Mouse (Mus musculus): ENCODE measurements at regions not wholly inside any gene's neighbourhood (a gene's known extent, or its start where the extent isn't known, plus 50 kb on each side); places are given as distances from the start of the nearest gene placed in this dataset.

DNA sequence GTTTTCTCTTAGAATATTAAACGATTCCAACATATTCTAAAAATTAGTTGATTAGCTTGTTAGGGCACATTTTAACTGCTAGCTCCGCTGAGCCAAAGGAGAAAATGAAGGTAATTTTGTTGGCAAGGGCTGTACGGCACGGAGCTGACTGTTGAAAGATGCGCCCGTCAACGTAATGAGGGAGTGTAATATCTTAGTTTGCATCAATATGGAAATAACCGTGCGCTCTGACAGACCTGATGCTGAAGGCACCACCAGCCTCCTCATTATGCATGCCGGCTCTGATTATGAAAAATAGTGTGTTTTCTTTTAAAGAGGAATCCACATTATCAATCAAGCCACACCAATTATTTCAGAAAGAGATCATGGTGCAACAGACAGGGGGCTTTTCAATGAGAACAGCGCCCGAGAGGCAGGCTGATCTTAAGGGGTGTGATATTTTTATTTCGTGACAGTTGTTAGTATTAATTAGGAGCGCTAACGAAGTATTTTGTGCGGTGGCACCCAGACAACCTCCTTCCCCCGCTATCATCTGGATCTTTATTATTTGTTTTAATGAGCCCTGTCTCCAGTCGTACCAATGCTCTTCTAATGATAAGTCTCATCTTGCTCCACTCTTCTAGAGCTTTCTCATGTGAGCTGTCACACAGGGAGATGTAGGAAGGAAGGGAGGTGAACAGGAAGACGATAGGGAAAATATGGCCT, 99.9 kb upstream of the Ctbp2 start:
- DNase-seq: peak; percentile 15

DNA sequence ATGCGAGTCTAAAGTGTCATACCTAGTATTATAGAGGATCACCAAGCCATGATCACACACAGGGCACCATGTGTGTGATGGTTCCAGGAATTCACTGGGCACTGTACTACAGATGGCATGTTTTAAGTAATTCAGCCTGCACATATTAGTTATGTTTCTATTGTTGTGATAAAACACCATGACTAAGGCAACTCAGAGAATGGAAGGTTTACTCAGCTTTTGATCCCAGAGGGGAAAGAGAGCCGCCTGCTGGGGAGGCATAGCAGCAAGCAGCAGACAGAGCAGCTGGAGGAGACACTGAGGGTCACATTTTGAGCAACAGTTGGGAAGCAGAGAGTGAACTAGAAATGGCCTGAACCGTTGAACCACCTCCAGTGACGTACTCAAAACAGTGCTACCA, 88.2 kb upstream of the Ctbp2 start:
- no peak for DNase-seq

DNA sequence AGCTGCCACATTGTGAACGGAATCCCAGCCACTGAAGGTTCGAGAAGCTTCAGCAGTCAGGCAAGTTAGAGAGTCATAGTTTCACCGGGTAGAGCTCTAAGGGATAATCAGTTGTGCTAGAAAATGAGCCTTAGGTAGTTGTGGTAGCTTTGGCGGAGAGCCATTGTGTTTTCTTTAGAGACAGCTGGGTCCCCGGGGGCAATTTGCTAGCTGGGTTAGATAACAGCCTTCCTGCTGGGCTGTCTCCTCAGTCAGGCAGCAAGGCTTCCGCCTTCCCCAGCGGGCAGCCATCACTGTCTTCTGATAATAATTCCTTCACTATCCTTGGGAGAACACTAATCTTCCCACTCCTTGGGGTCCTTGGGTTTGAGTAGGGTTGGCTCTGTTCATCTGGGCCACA, 81.5 kb upstream of the Ctbp2 start:
- peak; percentile 63 for DNase-seq

DNA sequence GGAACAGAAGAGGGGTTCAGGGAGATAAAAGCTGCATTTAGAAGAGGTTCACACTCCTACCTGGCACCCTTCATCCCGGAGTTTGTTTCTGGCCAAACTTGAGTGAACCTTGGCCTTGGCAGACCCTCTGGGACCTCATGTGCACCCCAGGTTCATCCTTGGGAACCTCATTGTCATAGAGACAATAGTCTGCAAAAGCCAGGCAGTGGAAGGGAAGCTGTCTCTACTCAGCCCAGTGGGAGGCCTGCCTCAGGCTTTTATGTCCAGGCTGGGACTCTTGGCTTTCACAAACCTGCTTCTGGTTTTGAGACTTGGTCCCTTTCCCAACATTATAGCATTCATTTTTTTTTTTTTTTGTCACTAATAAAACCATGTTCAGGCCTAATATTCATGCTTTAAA, 80.3 kb upstream of the Ctbp2 start:
- DNase-seq: no peak

DNA sequence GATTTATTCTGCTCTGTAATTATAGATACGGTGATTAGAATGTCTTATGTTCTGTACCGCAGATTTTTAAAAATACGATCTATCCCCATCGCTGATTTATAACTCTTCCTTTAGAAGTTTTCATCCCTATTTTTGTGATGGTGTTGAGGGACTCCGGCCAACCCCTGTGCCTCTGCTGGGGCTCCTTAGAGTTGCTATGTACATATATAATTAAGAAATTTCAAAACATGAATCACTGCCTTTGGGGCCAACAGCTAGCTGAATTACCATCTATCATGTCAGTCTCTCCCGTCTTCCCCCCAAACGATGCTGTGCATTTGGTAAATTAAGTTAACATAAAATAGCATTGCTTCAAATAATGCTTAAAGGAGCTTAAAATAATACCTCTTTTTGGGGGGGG, 79.8 kb upstream of the Ctbp2 start:
- no peak for DNase-seq

DNA sequence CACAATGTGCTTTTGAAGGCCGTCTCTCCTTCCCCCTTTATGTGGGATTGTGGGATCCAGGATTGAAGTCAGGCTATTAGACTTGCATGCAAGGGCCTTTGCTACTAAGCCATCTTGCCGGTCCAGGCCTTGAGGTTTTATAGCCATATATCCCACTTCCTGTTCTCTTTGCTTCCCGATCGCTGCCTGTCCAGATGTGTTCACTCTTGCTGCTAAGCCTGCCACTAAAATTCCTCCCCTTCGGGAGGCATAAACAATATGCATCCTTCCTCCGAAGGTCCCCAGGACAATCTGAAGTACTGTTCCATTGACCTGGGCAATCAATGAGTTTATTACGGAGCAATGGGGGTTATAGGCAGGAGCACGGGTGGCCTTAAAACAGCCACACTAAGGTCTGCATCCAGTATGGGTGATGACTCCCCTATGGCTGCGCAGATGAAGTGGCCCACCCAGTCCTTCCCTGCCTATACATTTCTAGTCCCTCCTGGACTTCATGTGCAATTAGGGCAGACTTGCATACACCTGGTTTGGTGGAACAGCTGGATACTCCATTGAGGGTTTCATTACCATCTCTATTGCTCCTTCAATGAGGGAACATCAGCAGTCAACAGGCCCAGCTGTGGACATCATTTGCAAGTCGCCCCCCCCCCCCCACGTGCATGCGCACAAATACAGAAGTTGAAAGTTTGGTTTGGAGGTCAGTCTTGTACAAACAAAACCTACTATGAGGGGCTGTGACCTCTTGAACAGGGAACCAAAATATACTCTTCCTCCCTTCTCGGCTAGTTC, 78.1 kb upstream of the Ctbp2 start:
- no peak for DNase-seq

DNA sequence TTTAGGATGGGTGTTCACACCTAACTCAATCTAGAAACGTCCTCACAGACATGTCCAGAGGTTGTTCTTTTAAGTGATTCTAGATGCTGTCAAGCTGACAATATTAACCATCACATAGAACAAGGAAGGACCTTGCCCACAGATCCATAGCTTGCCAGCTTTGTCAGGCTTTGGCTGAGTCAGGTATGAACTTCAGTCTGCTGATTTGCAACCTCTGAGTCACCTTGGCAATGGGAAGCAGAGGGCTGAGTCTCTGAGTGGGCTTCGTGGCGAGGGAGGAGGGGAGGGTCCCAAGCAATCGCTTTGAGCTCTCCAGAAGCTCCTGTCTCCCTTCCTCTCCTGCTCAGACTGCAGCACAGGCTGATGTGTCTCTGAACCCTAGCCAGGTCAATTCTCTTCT, 74.9 kb upstream of the Ctbp2 start:
- no peak for DNase-seq

DNA sequence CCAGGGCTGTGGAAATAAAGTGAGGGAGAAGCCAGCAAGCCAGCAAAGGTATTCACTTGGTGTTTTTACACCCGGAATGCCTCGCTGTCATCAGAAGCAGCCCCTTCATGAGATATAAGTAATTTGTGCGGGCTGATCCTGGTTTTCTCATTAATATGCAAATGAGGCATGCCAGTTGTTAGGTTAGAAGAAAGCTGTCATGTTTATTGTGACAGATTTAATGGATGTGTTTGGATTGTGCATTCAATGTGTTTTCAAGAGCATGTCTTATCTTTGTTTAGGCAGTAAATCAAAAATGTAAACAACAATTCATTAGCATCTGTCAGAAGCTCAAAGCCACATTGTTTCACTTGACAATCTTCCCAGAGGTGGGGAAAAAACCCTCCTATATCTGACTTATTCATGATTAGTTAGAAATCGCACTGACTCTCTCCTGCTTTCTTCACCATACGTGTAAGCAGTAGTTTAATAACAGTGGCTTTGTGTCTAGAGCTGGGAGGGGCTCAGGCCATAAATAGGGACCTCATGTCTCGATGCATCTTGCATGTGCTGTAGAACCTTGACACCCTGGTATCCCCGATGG, 65.8 kb upstream of the Ctbp2 start:
- DNase-seq: no peak

DNA sequence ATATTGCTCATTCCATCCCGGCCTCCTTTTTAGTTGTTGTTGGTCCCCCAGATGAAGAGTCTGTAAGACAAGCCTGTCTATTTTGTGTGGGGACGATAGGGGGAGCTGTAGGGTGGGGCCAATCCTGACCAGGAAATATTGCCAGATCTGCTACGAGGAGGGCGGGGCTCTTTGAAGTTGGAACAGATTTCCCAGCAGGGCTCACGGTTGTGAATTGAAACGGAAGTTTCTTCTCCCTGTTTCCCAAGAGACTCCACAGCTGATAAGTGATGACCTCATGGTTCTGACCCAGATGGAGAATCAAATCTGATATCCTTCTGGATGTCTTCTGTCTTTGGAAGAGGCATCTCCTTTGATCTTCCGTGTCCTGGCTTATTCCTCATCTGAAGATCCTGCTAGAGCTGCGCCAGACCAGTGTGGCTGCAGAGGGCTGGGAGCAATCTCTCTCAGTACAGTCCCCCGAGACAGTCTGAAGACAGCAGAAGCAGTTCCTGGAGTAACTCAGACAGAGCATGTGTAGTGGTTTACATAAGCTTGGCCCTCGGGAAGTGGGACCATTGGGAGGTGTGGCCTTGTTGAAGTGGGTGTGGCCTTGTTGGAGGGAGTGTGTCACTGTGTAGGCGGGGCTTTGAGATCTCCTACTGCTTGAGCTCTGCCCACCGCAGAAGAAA, 61.9 kb upstream of the Ctbp2 start:
- peak; percentile 80 for DNase-seq

DNA sequence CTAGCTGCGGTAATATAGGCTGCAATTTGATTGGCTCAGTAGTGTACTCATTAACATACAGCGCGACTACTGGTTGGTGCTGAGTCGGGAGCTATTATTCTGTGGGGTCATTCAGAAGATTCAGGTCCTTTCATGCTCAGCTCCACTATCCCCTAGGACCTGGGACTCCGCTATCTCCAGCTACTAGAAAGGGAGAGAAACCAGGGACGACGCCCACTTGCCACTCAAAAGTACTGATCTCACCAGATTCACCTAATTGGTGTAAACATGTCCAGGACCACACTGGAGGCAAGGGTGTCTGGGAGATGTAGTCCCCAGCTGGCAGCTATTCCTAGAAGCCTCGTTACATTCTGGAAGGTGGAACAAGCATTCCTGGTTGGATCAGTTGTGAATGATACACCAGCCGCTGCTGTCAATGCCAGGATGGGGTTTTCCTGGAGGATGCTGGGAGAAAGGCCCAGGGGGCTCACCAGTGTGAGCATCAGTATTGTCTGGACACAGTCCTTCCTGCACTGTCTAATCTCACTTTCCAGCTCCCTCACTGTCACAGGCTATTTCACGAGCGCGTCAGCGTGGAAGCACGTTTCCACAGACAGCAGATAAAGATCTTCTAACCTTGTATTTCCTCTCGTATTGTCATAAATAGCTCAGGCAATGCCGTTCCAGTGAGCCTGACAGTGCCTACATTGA, 60.9 kb upstream of the Ctbp2 start:
- DNase-seq: peak; percentile 60

DNA sequence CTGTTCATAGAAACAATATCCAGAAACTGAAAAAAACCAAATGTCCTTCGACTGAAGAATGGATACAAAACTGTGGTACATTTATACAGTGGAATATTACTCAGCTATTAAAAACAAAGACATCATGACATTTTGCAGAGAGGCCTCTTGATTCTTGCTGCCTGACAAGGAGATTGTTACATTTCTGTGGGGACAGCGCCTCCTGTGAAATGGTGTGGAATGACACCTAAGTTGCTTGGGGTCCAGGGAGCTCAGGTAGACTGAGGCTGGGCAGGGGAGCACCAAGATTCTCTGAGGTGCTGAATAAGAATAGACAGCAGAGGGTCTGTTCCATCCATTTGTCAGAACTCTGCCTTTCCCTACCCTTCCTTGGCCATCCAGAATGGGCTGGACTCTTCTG, 57.2 kb upstream of the Ctbp2 start:
- no peak for DNase-seq

DNA sequence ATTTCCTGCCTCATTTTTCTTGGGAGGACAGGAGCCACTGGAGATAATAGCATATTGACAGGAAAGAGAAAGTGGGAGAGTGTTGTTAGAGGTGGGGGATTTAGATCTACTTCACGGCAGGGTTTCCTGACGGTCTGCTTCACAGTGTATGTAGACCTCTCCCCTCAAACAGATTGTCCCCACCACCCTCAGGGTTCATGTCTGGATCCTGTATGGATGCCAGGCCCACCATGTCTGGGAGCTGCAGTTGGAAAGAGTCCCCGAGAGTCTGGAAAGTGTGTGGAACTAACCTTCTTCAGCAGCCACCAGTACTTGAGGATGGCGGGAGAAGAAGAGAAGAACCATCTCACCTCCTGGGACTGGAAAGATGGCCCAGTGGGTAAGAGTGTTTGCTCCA, 53.0 kb upstream of the Ctbp2 start:
- no peak for DNase-seq

DNA sequence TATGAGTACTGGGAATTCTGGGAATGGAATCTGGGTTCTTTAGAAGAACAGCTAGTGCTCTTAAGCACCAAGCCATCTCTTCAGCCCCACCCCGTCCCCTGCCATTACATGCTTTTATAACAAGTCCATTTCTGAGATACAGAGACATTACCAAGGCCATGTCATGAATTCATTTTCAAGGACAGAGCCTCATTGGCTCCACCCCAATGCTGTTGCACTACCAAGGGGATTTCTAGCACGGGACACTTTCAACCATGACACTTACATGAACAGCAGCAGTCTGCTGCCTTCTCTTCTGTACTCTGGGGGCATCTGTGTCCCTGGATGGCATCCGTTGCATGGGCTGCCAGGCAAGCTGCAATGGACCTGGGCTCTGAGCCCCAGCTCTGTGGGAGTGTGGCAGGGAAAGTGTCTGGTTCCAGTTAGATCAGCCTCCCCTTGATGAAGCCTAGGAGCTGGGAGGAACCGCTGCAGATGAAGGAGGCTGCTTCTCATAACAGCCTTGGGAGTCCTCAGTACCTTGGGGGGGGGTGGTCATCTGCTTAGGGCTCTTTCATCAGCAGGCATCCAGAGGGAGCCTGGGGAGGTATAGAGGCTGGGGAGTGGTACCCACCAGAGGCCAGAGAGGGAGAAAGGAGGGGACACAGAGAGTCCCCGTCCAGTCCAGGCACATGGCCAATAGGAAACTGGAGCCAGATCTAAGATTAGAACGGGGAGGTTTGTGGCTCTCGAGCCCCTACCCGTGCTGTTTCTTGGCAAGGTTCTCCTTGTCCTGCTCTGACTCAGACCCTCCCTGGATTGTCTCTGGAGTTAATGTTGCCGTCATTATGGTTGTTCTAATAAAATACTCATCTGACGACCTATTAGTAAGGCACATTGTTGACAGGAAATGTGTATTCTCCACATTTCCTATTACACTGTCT, 52.4 kb upstream of the Ctbp2 start:
- DNase-seq: no peak
